Mouse (Mus musculus) kidney, postnatal 10 days (tissue): ENCODE results near the gene Sephs2.
"Not testable (repeated sequence)": the region's sequence is repeated elsewhere in the genome, so short reads cannot be mapped to it uniquely, and the experiment has no call there.

ENCODE experiments used
- DNase-seq: peaks from one replicate; pipeline ENCODE4 v3.0.0; 2021; ENCODE audit warnings: mixed read lengths

Sephs2 gene

GRCm38 (mm10) chr7:127270666-127271065, 3.2 kb downstream of the Sephs2 start:
- DNase-seq, result no peak

DNA sequence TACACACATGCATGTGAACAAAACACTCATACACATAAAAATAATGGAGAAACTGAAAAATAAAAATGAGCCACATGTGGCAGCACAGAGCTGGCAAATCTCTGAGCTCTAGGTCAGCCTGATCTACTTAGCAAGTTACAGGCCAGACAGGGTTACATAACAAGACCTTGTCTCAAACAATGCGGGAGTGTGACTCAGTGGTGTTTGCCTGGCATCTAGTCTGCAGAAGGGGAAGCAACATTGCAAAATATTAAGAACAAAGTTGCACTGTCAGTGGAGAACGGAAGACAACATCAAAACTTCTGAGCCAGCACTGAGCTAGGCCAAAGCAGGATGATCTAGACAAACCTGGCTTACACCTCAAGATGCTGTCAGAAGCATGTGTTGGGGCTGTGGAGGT, 3.6 kb downstream of the Sephs2 start:
- no peak for DNase-seq

- no peak for DNase-seq
Measured at GRCm38 (mm10) chr7:127263526-127263925, 10.3 kb downstream of the Sephs2 start.

DNA sequence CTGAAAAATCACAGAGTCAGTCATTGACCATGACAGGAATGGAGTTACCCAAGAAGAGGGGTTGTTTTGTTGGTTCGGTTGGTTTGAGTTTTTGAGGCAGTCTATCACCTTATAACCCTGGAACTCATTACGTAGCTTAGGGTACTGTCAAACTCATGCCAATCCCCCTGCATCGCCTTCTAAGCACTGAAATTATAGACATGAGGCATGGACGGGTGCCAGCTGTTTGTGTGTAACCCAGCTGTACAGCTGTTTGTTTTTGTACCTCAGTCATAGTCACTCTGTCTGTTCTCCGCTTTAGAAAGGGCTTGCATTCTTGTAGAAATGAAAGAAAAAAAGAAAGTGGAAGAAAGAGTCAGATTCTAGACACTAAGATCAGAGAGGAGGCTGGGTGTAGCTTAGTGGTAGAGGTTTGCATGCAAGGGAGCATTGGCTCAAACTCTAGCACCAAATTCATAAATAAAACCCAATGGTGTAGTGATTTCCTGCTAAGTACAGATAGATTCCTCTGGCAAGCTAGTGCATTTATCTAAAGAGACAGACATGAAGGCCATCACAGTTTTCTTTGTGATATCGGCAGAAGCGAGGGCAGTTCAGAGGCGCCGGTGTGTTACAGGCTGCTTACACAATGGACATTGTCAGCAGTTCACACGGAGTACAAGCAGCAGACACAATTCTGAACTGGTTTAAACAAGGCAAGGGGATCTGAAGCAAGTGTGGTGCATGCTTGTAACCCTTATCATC, 11.5 kb downstream of the Sephs2 start:
- peak; percentile 31 for DNase-seq

DNA sequence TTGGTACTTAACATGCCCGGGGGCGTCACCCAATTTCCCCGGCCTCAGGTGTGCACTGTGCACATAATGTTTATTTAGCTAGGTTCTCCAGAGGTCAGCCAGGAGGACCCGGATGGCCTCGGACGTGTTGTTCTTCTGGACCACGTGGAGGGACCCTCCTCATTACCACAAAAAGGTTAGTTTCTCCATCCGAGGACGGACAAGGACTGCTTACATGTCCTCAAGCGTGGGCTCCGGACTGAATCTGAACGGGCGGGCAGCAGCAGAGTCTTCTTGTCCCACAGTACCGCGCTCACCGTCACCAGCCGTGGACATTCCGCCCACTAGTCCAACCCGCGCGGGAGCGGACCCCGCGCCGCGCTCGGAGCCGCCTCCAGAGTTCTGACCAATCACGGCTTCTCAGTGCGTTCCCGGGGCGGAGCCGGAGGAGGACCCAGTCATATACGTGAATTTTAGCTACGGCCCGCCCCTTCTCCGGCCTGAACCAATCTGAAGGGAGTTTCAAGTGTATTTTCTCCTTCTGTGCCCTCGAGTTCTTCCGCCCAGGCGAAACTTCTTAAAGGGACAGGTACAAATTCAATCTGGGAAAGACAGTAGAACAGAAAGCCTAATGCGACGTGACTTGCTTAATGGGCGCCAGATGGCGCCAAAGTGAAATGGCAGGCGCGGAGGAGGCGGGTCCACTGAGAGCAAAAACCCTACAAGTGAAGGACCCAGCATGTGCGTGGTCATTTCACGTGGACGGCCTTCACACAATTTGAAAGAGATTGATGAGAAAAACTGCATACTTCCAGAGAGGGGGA, 13.3 kb downstream of the Sephs2 start, which contains the start of gene Dctpp1:
Gene Dctpp1 (minus strand): TSS at position 401 of the 803 bp plus-strand sequence.
- peak; percentile 98 for DNase-seq

GRCm38 (mm10) chr7:127259186-127259905, 14.5 kb downstream of the Sephs2 start:
- DNase-seq, result no peak

GRCm38 (mm10) chr7:127256518-127256917, 17.3 kb downstream of the Sephs2 start:
- DNase-seq, result no peak

DNA sequence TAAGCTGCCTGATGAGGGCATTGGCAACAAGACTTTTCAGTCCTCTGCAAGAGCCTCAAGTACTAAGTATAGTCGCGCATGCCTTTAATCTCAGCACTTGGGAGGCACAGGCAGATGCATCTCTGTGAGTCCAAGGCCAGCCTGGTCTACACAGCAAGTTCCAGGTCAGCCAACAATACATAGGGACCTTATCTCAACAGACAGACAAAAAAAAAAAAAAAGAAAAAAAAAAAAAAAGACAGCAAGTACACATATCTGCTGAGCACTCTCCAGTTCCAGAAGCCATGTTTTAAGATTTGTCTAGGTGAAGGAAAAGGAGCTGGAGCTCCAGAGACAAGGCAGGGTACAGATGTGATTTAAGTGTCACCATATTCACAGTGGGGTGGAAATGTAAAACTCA, 17.9 kb downstream of the Sephs2 start:
- DNase-seq, result no peak

GRCm38 (mm10) chr7:127255008-127255407, 18.8 kb downstream of the Sephs2 start:
- no peak for DNase-seq

GRCm38 (mm10) chr7:127253821-127254769, 19.8 kb downstream of the Sephs2 start:
- peak; percentile 98 for DNase-seq

DNA sequence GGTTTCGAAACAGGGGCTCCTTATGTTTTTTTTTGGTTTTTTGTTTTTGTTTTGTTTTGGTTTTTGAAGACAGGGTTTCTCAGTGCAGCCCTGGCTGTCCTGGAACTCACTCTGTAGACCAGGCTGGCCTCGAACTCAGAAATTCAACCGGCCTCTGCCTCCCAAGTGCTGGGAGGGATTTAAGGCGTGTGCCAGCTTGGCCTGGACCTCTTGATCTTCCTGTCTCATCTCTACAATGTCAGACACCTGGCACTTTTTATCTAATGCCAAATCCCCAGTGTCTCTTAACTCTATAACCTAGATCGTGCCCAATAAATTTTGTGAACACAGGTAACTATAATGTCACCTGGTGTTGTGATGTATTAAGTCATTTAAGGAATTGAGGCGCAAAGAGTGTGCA, 20.5 kb downstream of the Sephs2 start:
- DNase-seq, result no peak

- DNase-seq, result no peak
Measured at GRCm38 (mm10) chr7:127252414-127252813, 21.4 kb downstream of the Sephs2 start.

- DNase-seq, result not testable (repeated sequence)
Measured at GRCm38 (mm10) chr7:127250511-127250910, 23.3 kb downstream of the Sephs2 start.

DNA sequence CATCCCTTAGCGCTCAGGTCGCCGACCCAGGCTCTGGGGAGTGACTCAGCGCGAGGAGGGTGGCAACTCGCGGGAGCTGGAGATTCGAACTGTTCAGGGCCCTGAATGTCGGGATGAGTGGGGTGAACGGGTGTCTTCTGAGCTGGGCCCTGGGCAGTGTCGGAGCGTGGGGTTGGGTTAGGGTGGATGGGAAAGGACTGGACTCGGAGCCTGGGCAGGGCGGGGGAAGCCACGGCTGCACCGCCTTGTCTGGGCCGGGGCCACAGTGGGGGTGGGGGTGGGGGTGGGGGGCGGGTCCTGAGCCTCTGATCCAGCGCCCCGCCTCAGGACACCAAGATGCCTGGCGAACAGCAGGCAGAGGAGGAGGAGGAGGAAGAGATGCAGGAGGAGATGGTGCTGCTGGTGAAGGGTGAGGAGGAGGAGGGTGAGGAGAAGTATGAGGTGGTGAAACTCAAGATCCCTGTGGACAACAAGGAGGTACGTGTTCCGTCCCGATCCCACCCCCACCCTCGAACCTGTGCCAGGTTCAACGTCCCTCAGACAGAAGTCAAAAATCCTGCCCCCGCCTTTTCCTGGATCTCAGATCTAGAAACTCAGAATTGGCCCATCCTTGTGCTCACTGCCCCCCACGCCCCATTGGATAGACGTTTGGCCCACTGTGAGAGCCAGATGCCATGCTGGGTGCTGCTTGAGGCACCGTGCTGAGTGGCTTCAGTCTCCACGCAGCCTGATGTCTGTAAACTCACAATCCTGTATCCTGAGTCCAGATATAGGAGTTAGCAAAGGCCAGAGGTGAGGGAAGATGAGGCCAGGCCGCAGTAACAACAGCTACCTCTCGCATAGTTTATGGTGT, 29.0 kb downstream of the Sephs2 start:
- peak; percentile 72 for DNase-seq

DNA sequence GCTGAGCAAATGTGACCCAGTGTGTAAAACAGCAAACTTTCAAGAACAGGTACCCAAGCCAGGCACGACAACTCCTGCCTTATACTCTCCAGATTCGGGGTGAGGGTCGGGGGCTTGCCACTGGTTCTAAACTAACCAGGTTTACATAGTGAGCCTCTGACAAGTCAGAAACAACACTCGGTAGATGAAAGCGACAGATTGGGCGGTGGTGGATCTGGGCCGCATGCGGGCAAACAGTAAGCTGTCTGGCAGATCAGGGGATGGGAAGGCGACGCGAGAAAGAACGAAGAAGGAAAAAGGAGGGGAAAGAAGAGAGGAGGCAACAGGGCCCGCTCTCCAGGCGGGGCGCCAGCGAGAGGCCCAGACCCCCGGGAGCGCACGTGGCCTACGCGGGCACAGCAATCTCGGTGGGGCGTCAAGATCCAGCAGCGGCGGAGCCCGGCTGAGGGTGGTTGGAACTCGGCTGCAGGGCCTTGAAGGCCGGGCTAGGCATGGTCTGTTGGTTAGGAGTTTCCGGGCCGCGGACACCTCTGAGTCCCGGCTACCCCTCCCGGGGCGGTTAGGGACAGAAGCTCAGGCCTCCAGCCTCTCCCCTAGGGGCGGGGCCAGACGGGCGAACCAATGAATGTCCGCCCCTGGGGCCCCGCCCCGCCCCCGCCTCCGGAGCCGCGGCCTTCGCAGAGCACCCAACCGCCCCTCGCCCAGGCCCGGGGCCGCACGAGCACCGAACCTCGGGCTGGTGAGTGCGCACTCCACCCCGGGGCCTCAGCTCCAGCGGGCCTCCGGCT, 29.8 kb downstream of the Sephs2 start, which contains the start of gene Zfp771:
Gene Zfp771 (plus strand): TSS at position 405 of the 788 bp plus-strand sequence.
- DNase-seq, result peak; percentile 99

GRCm38 (mm10) chr7:127243361-127243867, 30.4 kb downstream of the Sephs2 start:
- no peak for DNase-seq

GRCm38 (mm10) chr7:127234777-127235176, 39.1 kb downstream of the Sephs2 start:
- no peak for DNase-seq

DNA sequence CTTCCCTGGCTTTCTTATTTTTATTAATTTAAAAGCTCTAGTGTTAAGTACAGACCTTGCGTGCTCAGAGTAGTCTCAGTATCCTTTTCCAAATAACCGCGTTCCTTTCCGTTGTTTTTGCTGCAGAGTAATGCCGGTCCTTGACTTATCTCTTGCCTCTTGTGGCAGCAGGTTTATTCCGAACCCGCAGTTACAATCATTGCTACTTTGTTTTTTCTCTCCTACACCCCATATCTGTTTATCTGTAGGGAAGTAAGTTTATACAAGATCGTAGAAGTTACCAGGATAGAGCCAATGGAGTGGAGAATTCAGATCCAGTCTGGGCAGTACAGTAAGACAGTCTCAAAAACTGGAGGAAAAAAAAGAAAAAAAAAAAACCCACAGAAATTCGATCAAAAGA, 40.1 kb downstream of the Sephs2 start:
- DNase-seq, result no peak

DNA sequence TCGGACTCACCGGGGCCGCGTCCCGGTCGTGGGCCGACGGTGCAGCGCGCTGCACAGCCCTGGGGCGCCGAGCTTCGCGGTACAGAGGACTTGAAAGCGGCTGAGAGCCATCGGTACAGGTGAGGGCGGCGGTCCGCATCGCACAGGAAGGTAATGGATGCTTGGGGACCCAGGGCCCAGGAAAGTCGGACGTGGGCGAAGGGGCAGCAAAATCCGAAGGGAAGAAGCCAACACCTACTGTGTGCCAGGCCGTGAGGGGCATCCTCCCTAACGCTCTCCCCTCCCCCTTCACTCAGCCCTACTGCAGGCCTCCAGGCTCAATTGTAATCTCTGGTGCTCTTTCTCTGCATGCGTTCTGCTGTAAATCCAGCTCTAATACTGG, 40.5 kb downstream of the Sephs2 start:
- DNase-seq, result no peak
